Mouse (Mus musculus) E14TG2a.4 (cell line): ENCODE measurements around the gene Galnt13.

ENCODE experiments used
- CTCF ChIP-seq: conservative IDR thresholded peaks from 2 replicates; pipeline ENCODE4 v1.5.1; 2014; ENCODE audit warnings: low read length
- NANOG ChIP-seq: IDR thresholded peaks from 2 replicates; pipeline ENCODE4 v1.6.1; 2014; ENCODE audit warnings: borderline replicate concordance, low read length, mixed read lengths

- no peak for TF ChIP-seq CTCF
- TF ChIP-seq NANOG: no peak
These were observed 671.7 kb downstream of the Galnt13 start for GRCm38 (mm10) chr2:55107828-55108227.
